Mouse (Mus musculus) bone marrow macrophage, adult 2 months (primary cell): Measurements from ENCODE around the gene Smim6.

ENCODE experiments used
- CTCF ChIP-seq: IDR thresholded peaks from 2 replicates; pipeline ENCODE4 v1.5.1; 2012; ENCODE audit warnings: low read depth, mild to moderate bottlenecking, low read length, moderate library complexity
- POLR2A ChIP-seq: IDR thresholded peaks from 2 replicates; pipeline ENCODE4 v1.6.1; 2012; ENCODE audit warnings: mild to moderate bottlenecking, low read depth, low read length, borderline replicate concordance

DNA sequence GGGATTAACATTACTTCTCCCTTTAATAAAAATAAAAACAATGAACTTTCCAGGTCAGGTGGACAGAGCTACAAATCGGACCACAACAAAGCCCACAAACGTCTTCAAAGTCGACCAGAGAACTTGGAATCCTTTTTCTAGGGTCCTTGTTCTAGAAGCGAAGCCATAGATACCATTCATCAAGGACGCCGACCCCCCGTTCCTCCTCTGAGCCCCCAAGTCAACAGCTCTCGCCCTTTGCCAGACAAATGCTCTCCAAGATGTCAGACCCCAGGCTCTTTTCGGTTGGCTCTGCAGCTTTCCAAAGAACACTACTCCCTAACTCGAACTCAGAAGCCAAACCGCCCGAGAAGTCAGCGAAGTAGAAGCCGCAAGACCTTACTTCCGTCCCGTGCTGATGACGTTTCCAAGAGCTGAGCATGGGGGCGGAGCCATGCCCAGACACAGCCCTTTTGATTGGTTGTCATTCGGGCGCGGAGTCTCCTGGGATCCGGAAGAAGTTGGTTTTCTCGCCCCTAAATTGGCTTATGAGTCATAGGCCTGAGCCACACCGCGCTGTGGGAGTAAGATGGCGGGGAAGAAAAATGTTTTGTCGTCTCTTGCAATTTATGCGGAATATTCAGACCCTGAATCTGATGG is 21.4 kb downstream of the Smim6 start, which contains the start of the genes Sap30bp and Recql5:
- TF ChIP-seq POLR2A (0 out of 2 replicates have a peak, but pooled peaks have one; percentile 42), CTCF (no peak)
